Mouse (Mus musculus) CD4-positive, CD25-positive, alpha-beta regulatory T cell (primary cell): ENCODE data around the gene 4933417A18Rik. TPM values are rescaled to one million over a fixed set of nuclear protein-coding genes. Genes with fewer than 3 reads are reported as not detected.

ENCODE experiments used
- polyA plus RNA-seq: library from polyadenylated mRNA; unstranded; fragments of 100-300 nt; shearing (Covaris generic); gene quantifications from one replicate; pipeline ENCODE4 v1.2.1, GENCODE M21; 2017

The 4933417A18Rik gene
- not detected for polyA plus RNA-seq

GRCm38 (mm10) chr13:34924210-34924609, at the start of gene 4933417A18Rik, which contains the start of gene Fam217a:
4933417A18Rik (plus strand) TSS chr13:34924409.
Fam217a (minus strand) TSS chr13:34924310.

GRCm38 (mm10) chr13:34875166-34875710, 49.0 kb upstream of the 4933417A18Rik start, which contains the start of gene Prpf4b:
Prpf4b (plus strand) TSS chr13:34875302.

GRCm38 (mm10) chr13:34963511-34964397, 39.5 kb downstream of the 4933417A18Rik start, which contains the start of gene Eci3:
Eci3 (minus strand) TSS chr13:34963810.

Other genes with a start within 250 kb of the 4933417A18Rik start
- not detected for gene Fam50b, start 189.6 kb upstream of the 4933417A18Rik start, polyA plus RNA-seq
- 97.7 TPM for gene Prpf4b, start 49.1 kb upstream of the 4933417A18Rik start, polyA plus RNA-seq
- 0.19 TPM for gene Fam217a, start 99 bp upstream of the 4933417A18Rik start, polyA plus RNA-seq
- not detected for gene Eci3, start 39.4 kb downstream of the 4933417A18Rik start, polyA plus RNA-seq
- 59.3 TPM for gene Eci2, start 102.7 kb downstream of the 4933417A18Rik start, polyA plus RNA-seq